Mouse (Mus musculus): ENCODE data around the gene Pdzrn3. TPM values are rescaled to one million over a fixed set of nuclear protein-coding genes. Genes with fewer than 3 reads are reported as not detected.

Gene Pdzrn3
- total and polyA plus RNA-seq, 3 experiments = 0.33 TPM; not detected in 2

DNA sequence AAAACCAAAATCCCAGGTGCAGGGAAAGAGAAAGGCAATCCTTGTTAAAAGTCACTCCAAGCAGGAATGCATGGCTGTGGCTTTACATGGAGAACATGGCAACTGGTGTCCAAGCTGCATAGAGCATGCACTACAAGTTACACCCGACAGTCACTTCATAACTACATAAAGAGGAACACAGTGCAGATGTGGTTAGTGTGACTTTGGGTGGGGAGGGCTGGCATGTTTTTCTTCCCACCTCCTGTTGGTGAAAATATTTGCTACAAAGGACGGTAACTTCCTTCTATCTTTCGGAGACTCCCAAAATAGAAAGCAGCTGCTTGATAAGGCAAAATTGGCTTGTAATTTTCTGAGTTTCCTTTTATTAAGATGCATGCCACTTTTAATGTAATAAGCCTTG is 190.8 kb downstream of the Pdzrn3 start:
- Histone ChIP-seq H3K4me3 (ENCODE audit: low read depth, low read length) (no peak overlapping the region), H3K27me3 (ENCODE audit: insufficient read depth, low read length) (no peaks in the 10 kb centered on the region), H3K9me3 (replicated peaks) (peaks cover 48% of the 10 kb centered on the region), H3K4me1 (ENCODE audit: insufficient read depth, low read depth, low read length) (no peaks in the 10 kb centered on the region), H3K36me3 (replicated peaks) (no peaks in the 10 kb centered on the region)
- no peak for DNase-seq (ENCODE audit: low spot score)
- ATAC-seq (ENCODE audit: extremely low read depth, insufficient number of reproducible peaks, low FRiP score, poor library complexity, severe bottlenecking) = no peak
- TF ChIP-seq POLR2AphosphoS5 (IDR thresholded peaks at IDR 0.05; ENCODE audit: insufficient replicate concordance, low read depth, low read length) (no peak), GATA2 (IDR thresholded peaks at IDR 0.05; ENCODE audit: borderline replicate concordance, low read depth, low read length) (no peak), TAL1 (conservative IDR thresholded peaks at IDR 0.05; ENCODE audit: low read depth, low read length) (no peak), CTCF (IDR thresholded peaks at IDR 0.05; ENCODE audit: low read depth, low read length) (no peak), GATA1 (IDR thresholded peaks at IDR 0.05; ENCODE audit: borderline replicate concordance, low read length) (no peak)

DNA sequence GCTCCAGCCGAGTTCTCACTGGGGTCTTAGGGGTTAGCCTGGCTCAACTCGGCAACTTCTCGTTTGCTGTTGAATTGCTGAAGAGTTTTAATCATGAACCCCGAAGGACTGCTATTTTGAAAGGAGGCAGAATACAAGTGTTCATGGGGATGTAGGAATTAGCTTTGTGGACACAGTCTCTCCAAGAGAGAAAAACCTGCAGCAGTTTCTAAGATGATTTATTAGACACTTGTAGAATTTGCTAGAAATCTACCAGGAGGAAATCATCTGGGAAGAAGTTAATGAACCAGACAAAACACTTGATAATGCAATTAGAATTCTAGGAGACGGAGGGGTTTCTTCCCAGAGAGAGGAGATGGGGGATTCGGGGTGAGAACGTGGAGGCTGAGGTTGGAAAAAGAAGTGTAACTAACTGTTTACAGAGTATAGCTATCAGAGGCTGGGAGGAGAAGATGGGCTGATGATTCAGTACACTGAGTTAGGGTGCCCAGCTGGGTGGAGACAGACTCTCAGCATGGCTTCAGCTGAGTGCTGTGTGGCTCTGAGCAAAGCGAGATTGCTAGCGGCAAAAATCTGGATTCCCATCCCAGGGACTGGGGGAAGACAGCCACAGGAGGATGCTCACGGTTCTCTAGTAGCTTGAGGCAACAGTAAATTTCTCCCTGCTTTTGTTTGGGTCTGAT is 193.5 kb downstream of the Pdzrn3 start:
- Histone ChIP-seq H3K36me3 (replicated peaks) (no peaks in the 10 kb centered on the region), H3K27me3 (ENCODE audit: insufficient read depth, low read length) (no peaks in the 10 kb centered on the region), H3K9me3 (replicated peaks) (peaks cover 53% of the 10 kb centered on the region), H3K4me3 (ENCODE audit: low read depth, low read length) (no peak overlapping the region), H3K4me1 (ENCODE audit: insufficient read depth, low read depth, low read length) (no peaks in the 10 kb centered on the region)
- DNase-seq (ENCODE audit: low spot score) (no peak), ATAC-seq (ENCODE audit: extremely low read depth, insufficient number of reproducible peaks, low FRiP score, poor library complexity, severe bottlenecking) (no peak)
- TF ChIP-seq GATA1 (IDR thresholded peaks at IDR 0.05; ENCODE audit: borderline replicate concordance, low read length) = no peak
- no peak for TF ChIP-seq CTCF (IDR thresholded peaks at IDR 0.05; ENCODE audit: low read depth, low read length)
- no peak for TF ChIP-seq POLR2AphosphoS5 (IDR thresholded peaks at IDR 0.05; ENCODE audit: insufficient replicate concordance, low read depth, low read length)
- no peak for TF ChIP-seq TAL1 (conservative IDR thresholded peaks at IDR 0.05; ENCODE audit: low read depth, low read length)
- no peak for TF ChIP-seq GATA2 (IDR thresholded peaks at IDR 0.05; ENCODE audit: borderline replicate concordance, low read depth, low read length)

DNA sequence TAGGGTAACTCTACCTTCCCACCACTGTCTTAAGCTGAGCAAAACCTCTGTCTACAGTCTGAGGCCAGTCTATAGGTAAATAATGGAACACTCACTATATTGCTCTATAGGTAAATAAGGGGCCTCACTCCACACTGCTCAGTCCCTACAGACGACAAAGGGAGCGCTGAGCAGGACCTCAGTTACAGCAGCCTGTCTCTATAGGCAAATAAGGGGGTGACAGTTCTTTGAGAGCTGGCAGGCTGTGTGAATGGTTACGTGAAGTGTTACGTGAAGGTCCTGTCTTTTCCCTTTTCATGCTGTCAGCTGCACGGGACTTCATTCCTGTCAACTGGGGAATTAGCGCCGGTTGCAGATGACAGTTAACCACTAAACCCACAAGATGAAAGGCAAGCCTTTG is 207.0 kb downstream of the Pdzrn3 start:
- no peaks in the 10 kb centered on the region for H3K4me1 ChIP-seq (ENCODE audit: insufficient read depth, low read depth, low read length)
- peaks cover 64% of the 10 kb centered on the region for H3K9me3 ChIP-seq (replicated peaks)
- DNase-seq (ENCODE audit: low spot score) (no peak), ATAC-seq (ENCODE audit: extremely low read depth, insufficient number of reproducible peaks, low FRiP score, poor library complexity, severe bottlenecking) (no peak)
- H3K4me3 ChIP-seq (ENCODE audit: low read depth, low read length) = no peak overlapping the region
- H3K36me3 ChIP-seq (replicated peaks) = no peaks in the 10 kb centered on the region
- no peaks in the 10 kb centered on the region for H3K27me3 ChIP-seq (ENCODE audit: insufficient read depth, low read length)
- TF ChIP-seq GATA1 (IDR thresholded peaks at IDR 0.05; ENCODE audit: borderline replicate concordance, low read length) (no peak), POLR2AphosphoS5 (IDR thresholded peaks at IDR 0.05; ENCODE audit: insufficient replicate concordance, low read depth, low read length) (no peak), CTCF (IDR thresholded peaks at IDR 0.05; ENCODE audit: low read depth, low read length) (no peak), TAL1 (conservative IDR thresholded peaks at IDR 0.05; ENCODE audit: low read depth, low read length) (no peak), GATA2 (IDR thresholded peaks at IDR 0.05; ENCODE audit: borderline replicate concordance, low read depth, low read length) (no peak)

DNA sequence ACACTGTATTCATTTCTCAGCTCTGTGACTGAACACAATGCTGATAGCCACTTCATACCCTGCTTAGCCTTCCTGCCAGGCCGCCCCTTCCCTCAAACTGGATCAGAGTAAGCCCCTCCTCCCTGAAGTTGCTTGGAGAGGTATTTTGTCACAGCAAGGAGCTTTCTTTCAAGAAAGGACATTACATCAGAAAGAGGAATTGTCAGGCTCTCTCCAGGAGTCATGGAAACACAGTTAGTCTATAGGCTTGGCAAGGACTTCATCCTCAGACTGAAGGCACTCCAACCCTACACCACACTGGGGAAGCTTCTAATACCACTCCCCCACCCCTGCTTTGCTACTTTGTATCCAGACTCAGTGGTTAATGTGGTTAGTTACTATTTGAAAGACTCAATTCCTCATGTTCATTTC is 224.2 kb downstream of the Pdzrn3 start:
- Histone ChIP-seq H3K4me1 (ENCODE audit: insufficient read depth, low read depth, low read length) (no peaks in the 10 kb centered on the region), H3K36me3 (replicated peaks) (no peaks in the 10 kb centered on the region), H3K4me3 (ENCODE audit: low read depth, low read length) (no peak overlapping the region), H3K27me3 (ENCODE audit: insufficient read depth, low read length) (no peaks in the 10 kb centered on the region; the same call in 1 of the 2 replicates), H3K9me3 (replicated peaks) (peaks cover 79% of the 10 kb centered on the region)
- ATAC-seq (ENCODE audit: extremely low read depth, insufficient number of reproducible peaks, low FRiP score, poor library complexity, severe bottlenecking) (no peak), DNase-seq (ENCODE audit: low spot score) (no peak)
- no peak for TF ChIP-seq POLR2AphosphoS5 (IDR thresholded peaks at IDR 0.05; ENCODE audit: insufficient replicate concordance, low read depth, low read length)
- no peak for TF ChIP-seq CTCF (IDR thresholded peaks at IDR 0.05; ENCODE audit: low read depth, low read length)
- TF ChIP-seq TAL1 (conservative IDR thresholded peaks at IDR 0.05; ENCODE audit: low read depth, low read length) = no peak
- no peak for TF ChIP-seq GATA2 (IDR thresholded peaks at IDR 0.05; ENCODE audit: borderline replicate concordance, low read depth, low read length)
- no peak for TF ChIP-seq GATA1 (IDR thresholded peaks at IDR 0.05; ENCODE audit: borderline replicate concordance, low read length)

DNA sequence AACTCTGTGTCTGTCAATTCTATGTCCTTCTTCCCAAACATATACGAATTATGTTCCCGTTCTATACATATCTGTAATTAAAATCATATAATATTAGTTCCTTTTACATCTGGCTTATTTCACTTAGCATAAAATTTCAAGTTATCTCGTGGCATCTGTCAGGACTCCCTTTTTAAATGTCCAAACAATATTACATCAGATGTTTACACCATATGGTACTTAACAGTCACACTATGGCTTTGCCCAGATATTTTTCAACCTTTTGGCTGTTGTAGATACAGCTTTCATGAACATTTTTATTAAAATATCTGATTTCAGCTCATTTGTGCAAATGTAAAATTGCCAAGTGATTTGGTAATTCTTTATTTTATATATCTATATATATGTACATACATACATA is 242.3 kb downstream of the Pdzrn3 start:
- ATAC-seq (ENCODE audit: extremely low read depth, insufficient number of reproducible peaks, low FRiP score, poor library complexity, severe bottlenecking) (no peak), DNase-seq (ENCODE audit: low spot score) (no peak)
- Histone ChIP-seq H3K9me3 (replicated peaks) (peaks cover 45% of the 10 kb centered on the region), H3K36me3 (replicated peaks) (no peaks in the 10 kb centered on the region), H3K27me3 (ENCODE audit: insufficient read depth, low read length) (no peaks in the 10 kb centered on the region), H3K4me1 (ENCODE audit: insufficient read depth, low read depth, low read length) (no peaks in the 10 kb centered on the region), H3K4me3 (ENCODE audit: low read depth, low read length) (no peak overlapping the region)
- TF ChIP-seq GATA1 (IDR thresholded peaks at IDR 0.05; ENCODE audit: borderline replicate concordance, low read length) = no peak
- no peak for TF ChIP-seq CTCF (IDR thresholded peaks at IDR 0.05; ENCODE audit: low read depth, low read length)
- TF ChIP-seq TAL1 (conservative IDR thresholded peaks at IDR 0.05; ENCODE audit: low read depth, low read length) = no peak
- TF ChIP-seq POLR2AphosphoS5 (IDR thresholded peaks at IDR 0.05; ENCODE audit: insufficient replicate concordance, low read depth, low read length) = no peak
- no peak for TF ChIP-seq GATA2 (IDR thresholded peaks at IDR 0.05; ENCODE audit: borderline replicate concordance, low read depth, low read length)

DNA sequence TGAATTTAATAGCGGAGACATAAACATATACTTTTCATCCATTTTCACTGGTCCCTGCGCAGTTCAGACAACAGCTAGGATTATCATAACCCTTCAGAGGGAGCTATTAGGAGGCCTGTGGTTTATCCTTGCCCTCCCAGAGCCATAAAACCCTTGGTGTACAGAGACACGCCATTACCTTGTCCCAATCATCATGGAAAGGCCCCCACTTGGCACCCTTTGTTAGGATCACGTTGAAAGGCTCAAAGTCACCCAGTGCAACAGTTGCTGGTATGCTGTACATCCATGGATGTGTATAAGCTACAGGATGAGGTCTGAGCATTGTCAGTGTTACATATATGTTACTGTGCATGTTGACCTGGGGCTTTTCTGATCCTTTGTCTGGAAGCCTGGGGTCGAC is 252.3 kb downstream of the Pdzrn3 start:
- TF ChIP-seq CTCF (IDR thresholded peaks at IDR 0.05; ENCODE audit: low read depth, low read length) (no peak), GATA1 (IDR thresholded peaks at IDR 0.05; ENCODE audit: borderline replicate concordance, low read length) (no peak), POLR2AphosphoS5 (IDR thresholded peaks at IDR 0.05; ENCODE audit: insufficient replicate concordance, low read depth, low read length) (no peak), TAL1 (conservative IDR thresholded peaks at IDR 0.05; ENCODE audit: low read depth, low read length) (no peak), GATA2 (IDR thresholded peaks at IDR 0.05; ENCODE audit: borderline replicate concordance, low read depth, low read length) (no peak)
- peaks cover 49% of the 10 kb centered on the region for H3K9me3 ChIP-seq (replicated peaks)
- H3K4me3 ChIP-seq (ENCODE audit: low read depth, low read length) = no peak overlapping the region
- no peak for DNase-seq (ENCODE audit: low spot score)
- no peaks in the 10 kb centered on the region for H3K36me3 ChIP-seq (replicated peaks)
- H3K4me1 ChIP-seq (ENCODE audit: insufficient read depth, low read depth, low read length) = no peaks in the 10 kb centered on the region
- ATAC-seq (ENCODE audit: extremely low read depth, insufficient number of reproducible peaks, low FRiP score, poor library complexity, severe bottlenecking) = no peak
- no peaks in the 10 kb centered on the region for H3K27me3 ChIP-seq (ENCODE audit: insufficient read depth, low read length)
